Mouse (Mus musculus): ENCODE measurements around the gene Csrnp2.

- TF ChIP-seq TAL1 (IDR thresholded peaks at IDR 0.05; ENCODE audit: low read length) (no peak), GATA1 (IDR thresholded peaks at IDR 0.05; ENCODE audit: low read length) (no peak)
Measured at GRCm38 (mm10) chr15:100452486-100452885, 42.8 kb downstream of the Csrnp2 start.

Data from erythroblast, embryonic 14.5 days (primary cell).